Mouse (Mus musculus): ENCODE measurements around the gene Eml4. TPM values are rescaled to one million over a fixed set of nuclear protein-coding genes. Genes with fewer than 3 reads are reported as not detected.

The Eml4 gene
- polyA plus RNA-seq, 1 experiment from 2014 or later = 32.3 TPM

DNA sequence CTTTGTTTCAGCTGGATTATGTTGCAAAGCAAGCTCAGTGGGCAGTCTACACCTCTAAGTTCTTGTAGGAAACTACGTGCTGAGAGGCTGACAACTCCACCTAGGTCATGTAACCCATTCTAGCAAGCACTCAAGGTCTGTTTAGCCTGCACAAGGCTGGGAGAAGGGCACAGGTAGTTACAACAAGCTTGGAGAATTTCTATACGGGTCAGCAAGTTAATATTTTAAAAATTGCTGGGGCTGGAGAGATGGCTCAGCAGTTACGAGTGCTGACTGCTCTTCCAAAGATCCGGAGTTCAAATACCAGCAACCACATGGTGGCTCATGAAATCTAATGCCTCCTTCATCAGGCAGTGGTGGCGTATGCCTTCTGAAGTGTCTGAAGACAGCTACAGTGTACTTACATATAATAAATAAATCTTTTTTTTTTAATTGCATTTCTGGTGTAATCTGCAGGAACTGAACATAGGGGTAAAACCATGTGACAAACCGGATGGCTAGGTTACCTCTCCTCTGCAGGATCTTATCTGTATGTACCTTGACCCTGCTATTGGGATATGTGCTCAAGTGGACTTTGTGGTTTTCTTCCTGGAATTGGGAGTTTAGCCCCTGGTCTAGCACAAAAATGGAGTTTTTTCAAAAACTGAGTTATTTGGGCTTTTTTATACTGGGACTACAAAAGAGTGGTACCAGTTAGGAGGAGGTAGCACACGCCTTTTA is 132.2 kb downstream of the Eml4 start:
- Histone ChIP-seq H3K4me3 (no peak overlapping the region), H3K4me1 (replicated peaks) (0 out of 2 replicates have a peak, but pooled peaks cover 7% of the 10 kb centered on the region), H3K4me2 (no peak overlapping the region), H3K27me3 (no peaks in the 10 kb centered on the region), H3K27ac (no peak overlapping the region), H3K9ac (no peak overlapping the region), H3K9me3 (no peaks in the 10 kb centered on the region), H3K36me3 (peaks cover 36% of the 10 kb centered on the region)
- ATAC-seq (ENCODE audit: low FRiP score) = no peak
- WGBS = 92% methylated on average over 7 of the region's 7 CpGs

DNA sequence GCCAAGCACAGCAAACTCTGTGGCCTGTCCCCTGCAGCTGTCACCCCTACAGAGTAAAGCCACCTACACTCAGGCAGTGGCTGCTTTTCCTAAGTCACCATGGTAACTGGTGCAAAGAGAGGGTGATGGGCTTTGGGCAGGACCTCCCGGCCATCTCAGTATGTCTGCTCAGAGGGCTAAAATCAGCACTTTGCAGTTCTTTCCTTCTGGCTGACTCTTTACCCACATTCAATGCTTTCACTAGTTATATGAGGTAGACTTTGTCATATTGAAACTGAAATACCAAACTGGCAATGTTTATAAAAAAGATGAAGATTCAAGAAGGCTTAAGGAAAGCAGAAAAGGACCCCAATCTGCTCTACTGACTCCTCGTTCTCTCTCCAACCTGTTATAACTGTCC is 133.1 kb downstream of the Eml4 start:
- Histone ChIP-seq H3K27me3 (no peaks in the 10 kb centered on the region), H3K9ac (no peak overlapping the region), H3K36me3 (peaks cover 28% of the 10 kb centered on the region), H3K4me2 (no peak overlapping the region), H3K9me3 (no peaks in the 10 kb centered on the region), H3K27ac (no peak overlapping the region), H3K4me1 (replicated peaks) (peaks cover 7% of the 10 kb centered on the region; the same call in 1 of the 2 replicates), H3K4me3 (no peak overlapping the region)
- WGBS = 65% methylated on average over 2 of the region's 2 CpGs
- no peak for ATAC-seq (ENCODE audit: low FRiP score)

DNA sequence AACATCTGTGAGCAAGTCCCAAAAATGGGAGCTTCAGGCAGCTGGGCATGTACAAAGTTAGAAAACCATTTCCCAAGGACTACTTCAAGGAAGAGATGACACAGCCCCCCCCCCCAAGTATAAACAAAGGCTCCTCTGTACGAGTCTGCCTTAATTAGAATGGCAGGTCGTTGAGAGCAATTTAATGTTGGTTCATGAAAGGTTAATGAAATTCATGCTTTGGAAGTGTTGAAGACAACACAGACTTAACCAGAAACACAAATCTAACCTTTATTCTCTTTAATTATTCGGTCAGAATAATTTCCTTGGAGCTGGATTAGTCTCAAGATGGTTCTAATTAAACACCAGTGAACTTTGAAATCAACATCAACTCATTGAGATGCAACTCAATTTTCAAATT is 137.0 kb downstream of the Eml4 start:
- Histone ChIP-seq H3K36me3 (0 out of 2 replicates have a peak, but pooled peaks cover 7% of the 10 kb centered on the region), H3K9me3 (peaks cover 11% of the 10 kb centered on the region), H3K27me3 (no peaks in the 10 kb centered on the region), H3K4me2 (no peak overlapping the region), H3K9ac (no peak overlapping the region), H3K4me1 (replicated peaks) (peaks cover 7% of the 10 kb centered on the region; the same call in 1 of the 2 replicates), H3K27ac (no peak overlapping the region), H3K4me3 (no peak overlapping the region)
- no peak for ATAC-seq (ENCODE audit: low FRiP score)
- 54% methylated on average over 3 of the region's 3 CpGs for WGBS

DNA sequence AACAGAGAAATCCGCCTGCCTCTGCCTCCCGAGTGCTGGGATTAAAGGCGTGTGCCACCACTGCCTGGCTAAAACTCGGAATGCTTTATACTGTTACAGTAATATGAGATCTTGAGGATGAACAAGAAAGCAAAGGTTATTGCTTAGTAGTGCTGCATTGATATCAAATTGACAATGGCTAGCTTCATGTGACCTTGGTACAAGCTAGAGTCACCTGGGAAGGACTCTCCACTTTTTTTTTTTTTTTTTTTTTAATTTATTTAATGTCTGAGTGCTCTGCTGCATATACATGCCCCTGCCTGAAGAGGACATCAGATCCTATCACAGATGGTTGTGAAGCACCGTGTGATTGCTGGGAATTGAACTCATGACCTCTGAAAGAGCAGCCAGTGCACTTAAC is 148.2 kb downstream of the Eml4 start:
- peaks cover 77% of the 10 kb centered on the region for H3K36me3 ChIP-seq
- 97% methylated on average over 5 of the region's 5 CpGs for WGBS
- H3K4me1 ChIP-seq (replicated peaks) = no peaks in the 10 kb centered on the region
- no peaks in the 10 kb centered on the region for H3K27me3 ChIP-seq
- no peak overlapping the region for H3K9ac ChIP-seq
- ATAC-seq (ENCODE audit: low FRiP score) = no peak
- no peak overlapping the region for H3K4me3 ChIP-seq
- no peak overlapping the region for H3K27ac ChIP-seq
- H3K4me2 ChIP-seq = no peak overlapping the region
- 0 out of 2 replicates have a peak, but pooled peaks cover 12% of the 10 kb centered on the region for H3K9me3 ChIP-seq

DNA sequence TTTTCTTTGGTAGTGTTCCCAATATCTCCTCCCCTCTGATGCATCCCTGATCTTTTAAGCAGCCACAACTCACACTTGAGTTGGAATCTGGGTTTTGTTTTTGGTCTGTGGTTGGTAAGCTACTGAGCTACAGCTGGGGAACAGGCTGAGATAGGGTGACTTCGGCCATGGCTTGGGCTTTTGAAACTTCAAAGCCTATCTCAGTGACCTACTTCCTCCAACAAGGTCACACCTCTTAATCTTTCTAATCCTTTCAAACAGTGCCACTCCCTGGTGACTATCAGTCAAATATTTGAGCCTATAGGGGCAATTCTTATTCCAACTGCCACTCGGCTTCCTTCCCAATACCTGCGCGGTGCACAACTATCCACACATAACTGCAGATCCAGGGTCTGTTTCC is 149.0 kb downstream of the Eml4 start:
- H3K36me3 ChIP-seq = peaks cover 77% of the 10 kb centered on the region
- WGBS = 93% methylated on average over 4 of the region's 4 CpGs

DNA sequence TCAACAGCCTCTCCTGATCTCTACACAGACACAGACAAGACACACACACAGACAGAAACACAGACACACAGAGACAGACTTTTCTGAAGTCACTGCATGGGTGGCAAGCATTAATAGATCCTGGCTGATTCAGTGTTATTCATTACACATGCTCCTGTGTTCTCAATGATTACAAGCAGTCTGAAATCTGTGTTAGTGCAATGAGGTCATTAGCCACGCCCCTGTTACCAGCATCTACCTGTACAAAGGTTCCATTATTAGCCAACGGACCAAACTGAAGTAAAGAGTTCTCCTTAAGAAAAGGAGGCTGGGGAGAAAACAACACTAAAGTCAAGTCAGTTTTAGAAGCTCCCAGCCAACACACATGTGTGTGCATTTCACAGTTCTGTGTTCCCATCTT is 153.0 kb downstream of the Eml4 start:
- Histone ChIP-seq H3K36me3 (peaks cover 46% of the 10 kb centered on the region), H3K9me3 (no peaks in the 10 kb centered on the region), H3K27me3 (no peaks in the 10 kb centered on the region), H3K4me2 (no peak overlapping the region), H3K9ac (no peak overlapping the region), H3K4me1 (replicated peaks) (no peaks in the 10 kb centered on the region), H3K4me3 (no peak overlapping the region), H3K27ac (no peak overlapping the region)
- 86% methylated on average over 2 of the region's 2 CpGs for WGBS
- no peak for ATAC-seq (ENCODE audit: low FRiP score)

More for the DNA sequence above, 149.0 kb downstream of the Eml4 start:
- Histone ChIP-seq H3K27me3 (no peaks in the 10 kb centered on the region), H3K4me2 (no peak overlapping the region), H3K27ac (no peak overlapping the region), H3K4me1 (replicated peaks) (no peaks in the 10 kb centered on the region), H3K9me3 (0 out of 2 replicates have a peak, but pooled peaks cover 12% of the 10 kb centered on the region), H3K9ac (no peak overlapping the region), H3K4me3 (no peak overlapping the region)
- ATAC-seq (ENCODE audit: low FRiP score) = no peak

DNA sequence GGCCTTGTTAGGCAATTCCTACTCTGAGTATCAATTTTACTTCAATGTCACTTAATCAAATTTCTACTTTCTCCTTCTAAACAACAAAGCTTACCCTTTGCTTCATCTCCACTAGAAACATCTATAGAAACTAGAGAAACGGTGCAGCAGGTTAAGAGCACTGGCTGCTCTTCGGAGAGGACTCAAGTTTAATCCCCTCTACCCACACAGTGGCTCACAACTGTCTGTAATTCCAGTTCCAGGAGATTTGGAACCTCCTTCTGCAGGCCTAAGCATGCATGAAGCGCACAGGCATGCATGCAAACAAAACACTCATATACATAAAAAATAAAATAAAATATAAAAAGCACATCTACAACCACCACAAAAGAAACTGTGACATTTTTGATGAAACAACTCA is 161.4 kb downstream of the Eml4 start:
- Histone ChIP-seq H3K27me3 (no peaks in the 10 kb centered on the region), H3K4me3 (no peak overlapping the region), H3K9ac (no peak overlapping the region; the same call in 1 of the 2 replicates), H3K4me2 (no peak overlapping the region), H3K27ac (no peak overlapping the region), H3K36me3 (no peaks in the 10 kb centered on the region), H3K4me1 (replicated peaks) (peaks cover 27% of the 10 kb centered on the region), H3K9me3 (no peaks in the 10 kb centered on the region)
- 96% methylated on average over 3 of the region's 3 CpGs for WGBS
- ATAC-seq (ENCODE audit: low FRiP score) = no peak

DNA sequence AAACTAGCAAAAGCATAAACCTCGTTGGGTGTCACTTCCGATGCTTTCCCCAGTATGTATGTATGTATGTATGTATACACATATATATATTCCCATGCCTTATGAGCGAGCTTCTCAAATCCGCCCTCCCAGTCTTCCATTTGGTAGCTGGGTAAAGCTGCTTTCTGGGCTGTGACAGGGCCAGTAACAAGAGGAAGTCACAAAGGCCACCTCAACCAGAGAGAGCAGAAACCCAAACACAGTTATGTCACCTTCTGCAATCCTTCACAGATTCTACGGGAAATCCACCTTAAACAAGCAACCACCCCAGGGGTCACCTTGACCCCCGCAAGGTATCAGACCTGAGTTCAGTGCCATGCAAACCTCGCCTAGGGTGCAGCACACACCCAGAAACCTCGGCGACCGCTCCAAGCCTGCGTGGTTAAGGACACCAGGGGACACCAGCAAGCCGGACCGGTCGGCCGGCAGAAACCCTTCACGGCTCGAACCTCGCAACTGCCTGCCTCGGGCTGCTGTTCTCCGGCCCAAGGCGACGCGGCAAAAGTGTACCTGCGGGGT is 163.0 kb downstream of the Eml4 start:
- WGBS = 2% methylated on average over 24 of the region's 24 CpGs

DNA sequence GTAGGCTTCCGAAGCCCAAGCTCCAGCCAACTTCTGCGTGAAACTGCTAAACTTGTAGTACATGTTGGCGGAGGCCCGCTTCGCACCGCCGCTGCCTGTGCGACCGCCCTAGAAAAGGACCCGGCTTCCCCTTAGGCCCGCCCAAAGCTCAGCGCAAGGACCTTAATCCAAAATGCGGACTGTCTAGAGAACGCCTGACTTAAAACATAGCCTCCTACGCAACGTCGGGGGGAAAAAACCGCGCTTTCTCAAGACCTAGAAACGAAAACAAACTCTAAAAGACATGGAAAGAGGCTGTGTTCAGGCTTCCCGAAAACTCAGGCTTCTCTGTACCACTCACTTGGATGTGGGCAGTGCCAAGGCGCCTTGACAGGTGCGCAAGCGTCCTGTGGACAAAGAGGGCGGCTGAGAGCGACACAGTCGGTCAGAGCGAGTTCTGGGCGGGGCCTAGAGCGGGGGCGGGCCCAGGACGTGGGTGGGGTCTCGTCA is 163.5 kb downstream of the Eml4 start:
- Histone ChIP-seq H3K9me3 (no peaks in the 10 kb centered on the region), H3K36me3 (no peaks in the 10 kb centered on the region), H3K27me3 (no peaks in the 10 kb centered on the region), H3K4me3 (peak overlapping the region; percentile 87), H3K27ac (peak overlapping the region; percentile 83), H3K4me2 (peak overlapping the region; percentile 93), H3K9ac (peak overlapping the region; percentile 85), H3K4me1 (replicated peaks) (peaks cover 27% of the 10 kb centered on the region)
- WGBS = under 1% methylated on average over 32 of the region's 33 CpGs
- ATAC-seq (ENCODE audit: low FRiP score) = peak; percentile 99

More for the DNA sequence above, 163.0 kb downstream of the Eml4 start:
- Histone ChIP-seq H3K27me3 (no peaks in the 10 kb centered on the region), H3K9ac (peak overlapping the region; percentile 85), H3K4me3 (peak overlapping the region; percentile 87), H3K36me3 (no peaks in the 10 kb centered on the region), H3K4me1 (replicated peaks) (peaks cover 27% of the 10 kb centered on the region), H3K4me2 (peak overlapping the region; percentile 93), H3K27ac (peak overlapping the region; percentile 83), H3K9me3 (no peaks in the 10 kb centered on the region)
- peak; percentile 77 for ATAC-seq (ENCODE audit: low FRiP score)

DNA sequence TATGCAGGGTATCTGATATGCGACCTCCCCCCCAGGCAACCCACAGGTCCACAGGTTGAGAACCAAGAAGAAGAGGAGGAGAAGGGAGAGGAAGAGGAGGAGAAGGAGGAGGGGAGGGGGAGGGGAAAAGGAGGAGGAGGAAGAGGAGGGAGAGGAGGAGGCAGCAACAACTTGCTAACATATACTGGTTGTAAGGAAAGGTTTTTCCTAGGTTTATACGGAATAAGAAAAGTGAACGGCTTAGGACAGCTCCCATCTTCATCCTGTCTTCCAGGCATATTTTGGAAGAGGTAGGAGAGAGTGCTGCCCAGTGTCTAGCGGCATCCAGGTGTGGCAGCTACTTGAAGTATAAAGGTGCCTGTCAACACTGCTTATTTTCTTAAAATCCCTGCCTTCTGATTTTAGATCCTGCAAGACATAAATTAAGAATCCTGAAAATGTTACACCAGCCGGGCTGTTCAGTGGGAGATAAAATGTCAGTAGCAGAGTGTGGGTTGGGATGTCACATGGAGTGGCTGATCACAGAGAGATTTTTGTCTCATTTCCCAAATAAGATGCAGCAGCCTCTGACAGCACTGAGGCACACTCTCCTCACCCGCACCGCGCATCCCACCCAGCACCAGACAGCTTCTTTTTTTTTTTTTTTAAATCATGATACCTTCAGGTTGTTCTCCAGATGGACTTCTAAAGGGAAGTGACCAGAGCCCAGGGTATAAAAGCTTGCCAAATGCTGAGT is 166.7 kb downstream of the Eml4 start, which contains the start of gene Cox7a2l:
Cox7a2l (minus strand) TSS at position 51 of the 736 bp plus-strand sequence.
- Histone ChIP-seq H3K9me3 (no peaks in the 10 kb centered on the region), H3K4me2 (no peak within 1 kb of the TSS), H3K27ac (no peak within 1 kb of the TSS), H3K4me1 (replicated peaks) (peaks cover 17% of the 10 kb centered on the region), H3K36me3 (no peaks in the 10 kb centered on the region), H3K27me3 (no peaks in the 10 kb centered on the region), H3K9ac (no peak within 1 kb of the TSS), H3K4me3 (no peak within 1 kb of the TSS)
- no peak for ATAC-seq (ENCODE audit: low FRiP score)
- 95% methylated on average over 8 of the region's 8 CpGs for WGBS

DNA sequence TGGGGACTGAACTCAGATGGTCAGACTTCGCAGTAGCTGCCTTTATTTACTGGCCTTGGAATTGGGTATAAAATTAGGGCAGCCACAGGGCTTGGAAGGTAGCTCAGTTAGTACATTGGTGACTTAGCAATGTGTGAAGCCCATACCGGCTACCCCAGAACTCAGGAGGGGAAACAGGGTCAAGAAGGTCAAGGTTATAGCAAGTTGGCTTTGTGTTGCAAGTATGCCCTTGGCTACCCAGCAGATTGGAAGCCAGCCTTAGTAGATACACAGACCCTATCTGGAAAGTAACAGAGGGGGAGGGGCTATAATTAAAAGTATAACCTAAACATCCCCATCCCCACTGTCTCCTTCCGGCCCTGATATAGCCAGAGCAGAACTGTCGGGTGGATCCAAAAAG is 171.2 kb downstream of the Eml4 start:
- Histone ChIP-seq H3K36me3 (no peaks in the 10 kb centered on the region), H3K27ac (no peak overlapping the region), H3K4me1 (replicated peaks) (peaks cover 14% of the 10 kb centered on the region), H3K9ac (no peak overlapping the region), H3K9me3 (no peaks in the 10 kb centered on the region), H3K4me2 (no peak overlapping the region), H3K4me3 (no peak overlapping the region), H3K27me3 (0 out of 2 replicates have a peak, but pooled peaks cover 3% of the 10 kb centered on the region)
- WGBS = 89% methylated on average over 4 of the region's 4 CpGs
- ATAC-seq (ENCODE audit: low FRiP score) = no peak
